Mouse (Mus musculus): ENCODE measurements around the gene 1810037I17Rik. TPM values are rescaled to one million over a fixed set of nuclear protein-coding genes. Genes with fewer than 3 reads are reported as not detected.

Gene 1810037I17Rik
- total and polyA plus RNA-seq, 3 experiments, result 47.3 to 64.9 TPM; not detected in 1

GRCm38 (mm10) chr3:122920572-122921435, 3.2 kb upstream of the 1810037I17Rik start (continued):
- TF ChIP-seq NRF1 (IDR thresholded peaks at IDR 0.05; ENCODE audit: insufficient read depth, low read depth, low read length, poor library complexity, severe bottlenecking) (no peak), TAL1 (IDR thresholded peaks at IDR 0.05; ENCODE audit: low read length) (no peak), NELFE (IDR thresholded peaks at IDR 0.05; ENCODE audit: low read depth, low read length) (no peak), BHLHE40 (IDR thresholded peaks at IDR 0.05; ENCODE audit: borderline replicate concordance, low read depth, low read length) (no peak), KAT2A (conservative IDR thresholded peaks at IDR 0.05; ENCODE audit: low read depth, low read length) (no peak), ELF1 (IDR thresholded peaks at IDR 0.05; ENCODE audit: low read depth, low read length) (no peak), E2F4 (IDR thresholded peaks at IDR 0.05; ENCODE audit: borderline replicate concordance, low read depth, low read length) (no peak), GABPA (IDR thresholded peaks at IDR 0.05; ENCODE audit: low read depth, low read length) (no peak), EP300 (IDR thresholded peaks at IDR 0.05; ENCODE audit: low read depth in 1 of 2, low read length in 2 of 2) (peak in 1 of 2 experiments; percentile 48; a peak in 1 of 4 replicates), POLR2AphosphoS5 (IDR thresholded peaks at IDR 0.05; ENCODE audit: borderline replicate concordance, low read depth, low read length) (no peak), USF1 (IDR thresholded peaks at IDR 0.05; ENCODE audit: low read depth, low read length) (no peak)

GRCm38 (mm10) chr3:122921676-122922527, 2.1 kb upstream of the 1810037I17Rik start:
- no peak for DNase-seq (ENCODE audit: low read depth, low spot score)
- H3K27ac ChIP-seq (ENCODE audit: control insufficient read depth, low read depth, low read length), result no peak overlapping the region
- no peaks in the 10 kb centered on the region for H3K27me3 ChIP-seq (ENCODE audit: control insufficient read depth in 1 of 2, insufficient read depth in 2 of 2, low read length in 2 of 2)
- TF ChIP-seq GABPA (IDR thresholded peaks at IDR 0.05; ENCODE audit: low read depth, low read length) (no peak), POLR2AphosphoS5 (IDR thresholded peaks at IDR 0.05; ENCODE audit: borderline replicate concordance, low read depth, low read length) (no peak), MAFK (IDR thresholded peaks at IDR 0.05; ENCODE audit: borderline replicate concordance, low read depth, low read length) (no peak), TAL1 (IDR thresholded peaks at IDR 0.05; ENCODE audit: low read length) (no peak), ZNF384 (IDR thresholded peaks at IDR 0.05; ENCODE audit: low read depth, low read length) (no peak), KAT2A (conservative IDR thresholded peaks at IDR 0.05; ENCODE audit: low read depth, low read length) (no peak), ZKSCAN1 (IDR thresholded peaks at IDR 0.05; ENCODE audit: low read depth, low read length) (no peak), CTCF (IDR thresholded peaks at IDR 0.05 in 2 of 3, conservative IDR thresholded peaks at IDR 0.05 in 1 of 3; ENCODE audit: control insufficient read depth in 1 of 3, insufficient read depth in 1 of 3, low read depth in 2 of 3, low read length in 3 of 3, poor library complexity in 1 of 3, severe bottlenecking in 1 of 3) (no peak), CHD2 (IDR thresholded peaks at IDR 0.05; ENCODE audit: low read length) (no peak), POLR2AphosphoS2 (IDR thresholded peaks at IDR 0.05; ENCODE audit: low read length) (no peak), RAD21 (IDR thresholded peaks at IDR 0.05; ENCODE audit: low read depth, low read length) (no peak), MYB (IDR thresholded peaks at IDR 0.05; ENCODE audit: low read depth, low read length) (no peak), MEF2A (IDR thresholded peaks at IDR 0.05; ENCODE audit: extremely low read depth, insufficient replicate concordance, low read depth, low read length, poor library complexity, severe bottlenecking) (no peak), TCF12 (IDR thresholded peaks at IDR 0.05; ENCODE audit: low read depth, low read length) (no peak), NRF1 (IDR thresholded peaks at IDR 0.05; ENCODE audit: insufficient read depth, low read depth, low read length, poor library complexity, severe bottlenecking) (no peak), UBTF (IDR thresholded peaks at IDR 0.05; ENCODE audit: borderline replicate concordance, insufficient read depth, low read depth, low read length) (no peak), USF1 (IDR thresholded peaks at IDR 0.05; ENCODE audit: low read depth, low read length) (no peak), TBP (IDR thresholded peaks at IDR 0.05; ENCODE audit: low read depth, low read length) (no peak), CHD1 (IDR thresholded peaks at IDR 0.05; ENCODE audit: low read depth, low read length) (no peak), MAZ (IDR thresholded peaks at IDR 0.05; ENCODE audit: low read depth, low read length) (no peak)
- H3K36me3 ChIP-seq (ENCODE audit: control insufficient read depth in 1 of 2, insufficient read depth in 2 of 2, low read length in 2 of 2), result peaks cover 0 to 33% of the 10 kb centered on the region in 2 experiments; a peak in 2 of 4 replicates
- H3K9me3 ChIP-seq (replicated peaks; ENCODE audit: insufficient read depth, low read length), result no peaks in the 10 kb centered on the region
- H3K4me3 ChIP-seq (ENCODE audit: control insufficient read depth in 1 of 2, insufficient read depth in 1 of 2, low read depth in 2 of 2, low read length in 2 of 2), result no peak overlapping the region; a peak in 1 of 4 replicates
- H3K79me2 ChIP-seq (ENCODE audit: control insufficient read depth, insufficient read depth, low read length, poor library complexity), result peaks cover 9% of the 10 kb centered on the region
- H3K4me1 ChIP-seq (ENCODE audit: control insufficient read depth in 1 of 2, insufficient read depth in 2 of 2, low read length in 2 of 2), result peaks cover 18 to 31% of the 10 kb centered on the region in 2 experiments
- H3K9ac ChIP-seq (ENCODE audit: control insufficient read depth, low read depth, low read length, poor library complexity, severe bottlenecking), result no peak overlapping the region

Data from MEL (cell line).